In genomic region chr7:67061756-67062155, GRCm38 (mm10) we compare ENCODE assay signal across 8 mouse cellular contexts.
DNase-seq lines count a peak whose midpoint lies in the region; ATAC-seq and TF ChIP-seq lines count a peak whose summit lies in the region.

No protein-coding gene starts in this region.

- H3K4me3 ChIP-seq in kidney, adult 2 months (ENCODE audit: insufficient read depth, low read depth, low read length) = no peak overlapping the region
- H3K4me3 ChIP-seq in kidney, embryonic 16.5 days (ENCODE audit: low read length) = no peak overlapping the region
- no peak overlapping the region for H3K4me3 ChIP-seq in limb, embryonic 14.5 days (replicated peaks; ENCODE audit: low read length)
- H3K4me3 ChIP-seq in forebrain, embryonic 10.5 days = no peak overlapping the region

- no peak for TF ChIP-seq POLR2A in kidney, adult 2 months (IDR thresholded peaks at IDR 0.05; ENCODE audit: low read depth, low read length)
- TF ChIP-seq POLR2A in limb, embryonic 14.5 days (IDR thresholded peaks at IDR 0.05; ENCODE audit: borderline replicate concordance, extremely low read depth, insufficient read depth, insufficient read length) = no peak

- DNase-seq in kidney, adult 2 months = peak; percentile 34
- DNase-seq in 3T3-L1 (ENCODE audit: low read depth, low spot score) = peak; percentile 30
- DNase-seq in B cell, adult 2 months = peak; percentile 10 to 19
- peak; percentile 51 to 60 for DNase-seq in cerebellum, postnatal 36 days
- DNase-seq in limb, embryonic 14.5 days (ENCODE audit: low spot score) = peak; percentile 13
- peak; percentile 37 to 46 for DNase-seq in thymus, postnatal 36 days
- no peak for DNase-seq in forebrain, embryonic 10.5 days (ENCODE audit: extremely low spot score, low spot score)

- peak; percentile 50 for TF ChIP-seq CTCF in kidney, adult 2 months (conservative IDR thresholded peaks at IDR 0.05; ENCODE audit: insufficient read depth, insufficient read length, low read depth, low read length)

- H3K9ac ChIP-seq in kidney, embryonic 16.5 days (replicated peaks; ENCODE audit: low read length) = no peak overlapping the region
- no peak overlapping the region for H3K9ac ChIP-seq in limb, embryonic 14.5 days (ENCODE audit: low read depth, low read length, severe bottlenecking)

- H3K27ac ChIP-seq in kidney, adult 2 months (ENCODE audit: insufficient read depth, low read depth, low read length) = no peak overlapping the region
- H3K27ac ChIP-seq in kidney, embryonic 16.5 days (ENCODE audit: low read length) = no peak overlapping the region
- H3K27ac ChIP-seq in limb, embryonic 14.5 days (replicated peaks; ENCODE audit: low read depth, low read length) = no peak overlapping the region
- no peak overlapping the region for H3K27ac ChIP-seq in forebrain, embryonic 10.5 days

- no peaks in the 10 kb centered on the region for H3K36me3 ChIP-seq in kidney, adult 2 months (ENCODE audit: control insufficient read depth, insufficient read depth, low read length)
- H3K36me3 ChIP-seq in kidney, embryonic 16.5 days (ENCODE audit: insufficient read depth, low read length) = no peaks in the 10 kb centered on the region
- H3K36me3 ChIP-seq in limb, embryonic 14.5 days (ENCODE audit: control insufficient read depth, insufficient read depth, low read length) = peaks cover 9% of the 10 kb centered on the region; the same call in 1 of the 2 replicates
- no peaks in the 10 kb centered on the region for H3K36me3 ChIP-seq in forebrain, embryonic 10.5 days (replicated peaks)

- H3K4me1 ChIP-seq in kidney, adult 2 months (ENCODE audit: control insufficient read depth, insufficient read depth, low read length) = no peaks in the 10 kb centered on the region
- peaks cover 8% of the 10 kb centered on the region; the same call in 1 of the 2 replicates for H3K4me1 ChIP-seq in kidney, embryonic 16.5 days (ENCODE audit: insufficient read depth, low read length)
- H3K4me1 ChIP-seq in limb, embryonic 14.5 days (ENCODE audit: control insufficient read depth, insufficient read depth, low read length) = peaks cover 19% of the 10 kb centered on the region
- no peaks in the 10 kb centered on the region for H3K4me1 ChIP-seq in forebrain, embryonic 10.5 days

- ATAC-seq in kidney, embryonic 16.5 days (ENCODE audit: low FRiP score, low TSS enrichment) = no peak
- no peak for ATAC-seq in limb, embryonic 14.5 days (ENCODE audit: low FRiP score, low read depth)

- no peak overlapping the region for H3K4me2 ChIP-seq in kidney, embryonic 16.5 days (replicated peaks; ENCODE audit: low read depth, low read length)
- no peak overlapping the region for H3K4me2 ChIP-seq in limb, embryonic 14.5 days (replicated peaks; ENCODE audit: low read depth, low read length, severe bottlenecking)

- no peaks in the 10 kb centered on the region for H3K27me3 ChIP-seq in kidney, adult 2 months (replicated peaks; ENCODE audit: control insufficient read depth, insufficient read depth, low read length)
- no peaks in the 10 kb centered on the region for H3K27me3 ChIP-seq in kidney, embryonic 16.5 days (ENCODE audit: insufficient read depth, low read length)
- no peaks in the 10 kb centered on the region for H3K27me3 ChIP-seq in limb, embryonic 14.5 days (ENCODE audit: control insufficient read depth, insufficient read depth, low read length)
- no peaks in the 10 kb centered on the region for H3K27me3 ChIP-seq in forebrain, embryonic 10.5 days (ENCODE audit: poor library complexity, severe bottlenecking)

- 86% methylated on average over 9 of the region's 9 CpGs for WGBS in kidney, adult 2 months
- 85% methylated on average over 9 of the region's 9 CpGs for WGBS in kidney, embryonic 16.5 days
- 80% methylated on average over 9 of the region's 9 CpGs for WGBS in limb, embryonic 14.5 days
- 88% methylated on average over 9 of the region's 9 CpGs for WGBS in forebrain, embryonic 10.5 days

- no peaks in the 10 kb centered on the region for H3K9me3 ChIP-seq in kidney, embryonic 16.5 days (ENCODE audit: low read length)
- no peaks in the 10 kb centered on the region for H3K9me3 ChIP-seq in limb, embryonic 14.5 days (ENCODE audit: control insufficient read depth, low read length)
- H3K9me3 ChIP-seq in forebrain, embryonic 10.5 days = no peaks in the 10 kb centered on the region
